Mouse (Mus musculus): ENCODE results near the gene Drc1. TPM values are rescaled to one million over a fixed set of nuclear protein-coding genes. Genes with fewer than 3 reads are reported as not detected.

The Drc1 gene
- polyA plus RNA-seq, 1 experiment from 2014 or later, result 0.44 TPM

GRCm38 (mm10) chr5:30411524-30411923, 130.3 kb downstream of the Drc1 start:
- no peaks in the 10 kb centered on the region for H3K27me3 ChIP-seq (ENCODE audit: control insufficient read depth, insufficient read depth, low read length)
- no peak overlapping the region for H3K4me3 ChIP-seq (ENCODE audit: low read depth, low read length)
- no peaks in the 10 kb centered on the region for H3K36me3 ChIP-seq (ENCODE audit: control insufficient read depth, insufficient read depth, low read length)
- no peaks in the 10 kb centered on the region for H3K9me3 ChIP-seq (ENCODE audit: control insufficient read depth, low read length)
- no peak overlapping the region for H3K4me2 ChIP-seq (ENCODE audit: low read depth, severe bottlenecking)
- 86% methylated on average over 10 of the region's 10 CpGs for WGBS
- DNase-seq (ENCODE audit: low spot score) (no peak), ATAC-seq (ENCODE audit: insufficient number of reproducible peaks, low FRiP score, low TSS enrichment, low read depth) (no peak)
- H3K9ac ChIP-seq (ENCODE audit: low read length), result no peak overlapping the region
- H3K4me1 ChIP-seq (ENCODE audit: control insufficient read depth, insufficient read depth, low read length), result peaks cover 5% of the 10 kb centered on the region; the same call in 1 of the 2 replicates
- H3K27ac ChIP-seq (replicated peaks; ENCODE audit: low read depth, low read length), result no peak overlapping the region

- no peaks in the 10 kb centered on the region for H3K9me3 ChIP-seq (ENCODE audit: control insufficient read depth, low read length)
- H3K36me3 ChIP-seq (ENCODE audit: control insufficient read depth, insufficient read depth, low read length), result no peaks in the 10 kb centered on the region
- no peak overlapping the region for H3K4me2 ChIP-seq (ENCODE audit: low read depth, severe bottlenecking)
- no peak overlapping the region for H3K27ac ChIP-seq (replicated peaks; ENCODE audit: low read depth, low read length)
- H3K27me3 ChIP-seq (ENCODE audit: control insufficient read depth, insufficient read depth, low read length), result no peaks in the 10 kb centered on the region
- H3K4me1 ChIP-seq (ENCODE audit: control insufficient read depth, insufficient read depth, low read length), result no peaks in the 10 kb centered on the region
- 61% methylated on average over 2 of the region's 2 CpGs for WGBS
- H3K4me3 ChIP-seq (ENCODE audit: low read depth, low read length), result no peak overlapping the region
- H3K9ac ChIP-seq (ENCODE audit: low read length), result no peak overlapping the region
- no peak for DNase-seq (ENCODE audit: low spot score)
- no peak for ATAC-seq (ENCODE audit: insufficient number of reproducible peaks, low FRiP score, low TSS enrichment, low read depth)
Measured at GRCm38 (mm10) chr5:30415381-30415780, 134.2 kb downstream of the Drc1 start.

- WGBS, result 71% methylated on average over 4 of the region's 4 CpGs
- no peak overlapping the region for H3K4me3 ChIP-seq (ENCODE audit: low read depth, low read length)
- no peaks in the 10 kb centered on the region for H3K9me3 ChIP-seq (ENCODE audit: control insufficient read depth, low read length)
- no peaks in the 10 kb centered on the region for H3K36me3 ChIP-seq (ENCODE audit: control insufficient read depth, insufficient read depth, low read length)
- no peaks in the 10 kb centered on the region for H3K4me1 ChIP-seq (ENCODE audit: control insufficient read depth, insufficient read depth, low read length)
- H3K9ac ChIP-seq (ENCODE audit: low read length), result no peak overlapping the region
- H3K4me2 ChIP-seq (ENCODE audit: low read depth, severe bottlenecking), result no peak overlapping the region
- no peak for ATAC-seq (ENCODE audit: insufficient number of reproducible peaks, low FRiP score, low TSS enrichment, low read depth)
- H3K27me3 ChIP-seq (ENCODE audit: control insufficient read depth, insufficient read depth, low read length), result no peaks in the 10 kb centered on the region
- DNase-seq (ENCODE audit: low spot score), result no peak
- no peak overlapping the region for H3K27ac ChIP-seq (replicated peaks; ENCODE audit: low read depth, low read length)
Measured at GRCm38 (mm10) chr5:30415876-30416275, 134.7 kb downstream of the Drc1 start.

Other genes starting within 250 kb of the Drc1 start
- gene Tyms, start 207.8 kb upstream of the Drc1 start, polyA plus RNA-seq (2014; fragmentation: Nextera tagmentation; extraction: Ambion mirVana), result 393 and 408 TPM in 2 replicates
- 0.44 and 0.51 TPM in 2 replicates for gene Garem2, start 176.2 kb upstream of the Drc1 start, polyA plus RNA-seq (2014; fragmentation: Nextera tagmentation; extraction: Ambion mirVana)
- not detected in 2 replicates for gene 3110082J24Rik, start 175.3 kb upstream of the Drc1 start, polyA plus RNA-seq (2014; fragmentation: Nextera tagmentation; extraction: Ambion mirVana)
- gene Hadha, start 126.2 kb upstream of the Drc1 start, polyA plus RNA-seq (2014; fragmentation: Nextera tagmentation; extraction: Ambion mirVana), result 92.2 and 97.1 TPM in 2 replicates
- gene Hadhb, start 126.1 kb upstream of the Drc1 start, polyA plus RNA-seq (2014; fragmentation: Nextera tagmentation; extraction: Ambion mirVana), result 119 and 127 TPM in 2 replicates
- gene Adgrf3, start 75.7 kb upstream of the Drc1 start, polyA plus RNA-seq (2014; fragmentation: Nextera tagmentation; extraction: Ambion mirVana), result not detected in 2 replicates
- 18.4 and 21.0 TPM in 2 replicates for gene Selenoi, start 48.8 kb upstream of the Drc1 start, polyA plus RNA-seq (2014; fragmentation: Nextera tagmentation; extraction: Ambion mirVana)
- gene Otof, start 180.5 kb downstream of the Drc1 start, polyA plus RNA-seq (2014; fragmentation: Nextera tagmentation; extraction: Ambion mirVana), result 0.07 TPM in 1 of 2 replicates, not detected in the other
- gene 1700001C02Rik, start 184.7 kb downstream of the Drc1 start, polyA plus RNA-seq (2014; fragmentation: Nextera tagmentation; extraction: Ambion mirVana), result not detected in 2 replicates